Mouse (Mus musculus) cerebellum, adult 2 months (tissue): ENCODE results near the gene Il9r. TPM values are rescaled to one million over a fixed set of nuclear protein-coding genes. Genes with fewer than 3 reads are reported as not detected.

Experiments
- DNase-seq, 2 experiments: peaks; one replicate each; pipeline ENCODE4 v3.0.0; 2021
- H3K27ac ChIP-seq: fragments of 200-500 bp; 2 replicates; pipeline ENCODE4 v1.5.1; 2012; ENCODE audit warnings: low read length, control low read depth, inconsistent platforms; ENCODE audit not compliant: insufficient read depth
- H3K27me3 ChIP-seq: fragments of 200-500 bp; 2 replicates; pipeline ENCODE4 v1.6.1; 2012; ENCODE audit warnings: inconsistent platforms, mild to moderate bottlenecking, low read length, moderate library complexity; ENCODE audit not compliant: control insufficient read depth, insufficient read depth
- H3K4me1 ChIP-seq: fragments of 200-500 bp; 2 replicates; pipeline ENCODE4 v1.6.1; 2011; ENCODE audit warnings: low read length; ENCODE audit not compliant: control insufficient read depth, insufficient read depth
- H3K4me3 ChIP-seq: fragments of 200-500 bp; replicated peaks from 2 replicates; pipeline ENCODE3; 2011; ENCODE audit warnings: mild to moderate bottlenecking, low read depth, low read length, control low read depth; ENCODE audit not compliant: insufficient read depth
- CTCF ChIP-seq: fragments of 200-500 bp; IDR thresholded peaks from 2 replicates; pipeline ENCODE4 v1.5.1; 2011; ENCODE audit warnings: low read depth, mild to moderate bottlenecking, control low read depth, low read length, moderate library complexity, borderline replicate concordance; ENCODE audit not compliant: insufficient read depth
- POLR2A ChIP-seq: fragments of 200-500 bp; IDR thresholded peaks from 2 replicates; pipeline ENCODE4 v1.6.1; 2011; ENCODE audit warnings: low read length, control low read depth, borderline replicate concordance; ENCODE audit not compliant: insufficient read depth
- WGBS: fragments of 180-500 bp; shearing (Covaris S2); methylation state at CpG from one replicate; pipeline ENCODE4 v1.1.7; 2018; 5-methylcytosine and 5-hydroxymethylcytosine counted together
- polyA plus RNA-seq: library from polyadenylated mRNA; depleted of rRNA; stranded (reverse); fragments of >200 nt; gene quantifications from 2 replicates; pipeline ENCODE4 v1.2.3, GENCODE M21; 2012

The Il9r gene
- polyA plus RNA-seq, 1 experiment, result not detected

- no peak overlapping the region for H3K27ac ChIP-seq
- H3K4me1 ChIP-seq, result no peaks in the 10 kb centered on the region
- no peak for DNase-seq
- 88% methylated on average over 7 of the region's 7 CpGs for WGBS
- no peak for TF ChIP-seq POLR2A
- H3K4me3 ChIP-seq, result no peak overlapping the region
- no peaks in the 10 kb centered on the region for H3K27me3 ChIP-seq
Observed at GRCm38 (mm10) chr11:32156854-32157630, 43.0 kb downstream of the Il9r start.

GRCm38 (mm10) chr11:32153216-32153615, 46.9 kb downstream of the Il9r start:
- no peaks in the 10 kb centered on the region for H3K4me1 ChIP-seq
- TF ChIP-seq POLR2A, result no peak
- H3K27me3 ChIP-seq, result no peaks in the 10 kb centered on the region
- 89% methylated on average over 7 of the region's 7 CpGs for WGBS
- no peak overlapping the region for H3K27ac ChIP-seq
- DNase-seq, result no peak
- no peak overlapping the region for H3K4me3 ChIP-seq

DNA sequence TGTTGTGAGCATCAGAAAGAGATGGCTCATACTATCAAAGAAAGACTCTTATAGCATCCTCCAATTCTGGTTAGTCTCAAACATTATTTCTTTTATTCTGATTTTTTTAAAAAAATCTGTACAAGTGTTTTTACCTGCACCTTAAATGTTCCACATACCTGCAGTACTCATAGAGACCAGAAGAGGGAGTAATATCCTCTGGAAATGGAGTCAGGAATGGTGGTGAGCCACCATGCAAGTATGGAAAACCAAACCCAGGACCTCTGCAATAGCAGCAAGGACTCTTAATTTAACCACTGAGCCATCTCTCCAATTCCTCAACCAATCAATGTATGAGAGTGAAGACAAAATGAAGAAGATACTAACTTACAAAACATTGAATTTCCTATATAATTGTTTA, 47.3 kb downstream of the Il9r start:
- TF ChIP-seq CTCF (no peak), POLR2A (no peak)
- Histone ChIP-seq H3K27ac (no peak overlapping the region), H3K4me3 (no peak overlapping the region), H3K4me1 (no peaks in the 10 kb centered on the region), H3K27me3 (no peaks in the 10 kb centered on the region)
- DNase-seq, result no peak

DNA sequence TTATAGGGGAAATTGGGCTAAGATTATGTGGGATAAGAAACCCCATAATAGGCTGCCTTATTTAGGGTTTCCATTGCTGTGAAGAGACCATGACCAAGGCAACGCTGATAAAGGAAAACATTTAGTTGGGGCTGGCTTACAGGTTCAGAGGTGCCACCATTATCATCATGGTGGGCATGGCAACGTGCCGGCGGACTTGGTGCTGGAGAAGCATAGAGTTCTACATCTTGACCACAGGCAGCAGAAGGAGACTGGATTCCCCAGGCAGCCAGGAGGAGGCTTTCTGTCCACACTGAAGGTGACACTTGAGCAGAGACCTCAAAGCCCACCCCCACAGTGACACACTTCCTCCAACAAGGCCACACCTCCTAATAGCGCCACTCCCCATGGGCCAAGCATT, 48.8 kb downstream of the Il9r start:
- TF ChIP-seq POLR2A (no peak), CTCF (no peak)
- Histone ChIP-seq H3K27ac (no peak overlapping the region), H3K4me3 (no peak overlapping the region), H3K27me3 (no peaks in the 10 kb centered on the region), H3K4me1 (no peaks in the 10 kb centered on the region)
- 95% methylated on average over 5 of the region's 5 CpGs for WGBS
- no peak for DNase-seq

GRCm38 (mm10) chr11:32149605-32150004, 50.5 kb downstream of the Il9r start:
- Histone ChIP-seq H3K4me3 (no peak overlapping the region), H3K4me1 (no peaks in the 10 kb centered on the region), H3K27me3 (no peaks in the 10 kb centered on the region), H3K27ac (no peak overlapping the region)
- no peak for DNase-seq
- TF ChIP-seq CTCF, result no peak
- TF ChIP-seq POLR2A, result no peak
- 79% methylated on average over 11 of the region's 11 CpGs for WGBS

DNA sequence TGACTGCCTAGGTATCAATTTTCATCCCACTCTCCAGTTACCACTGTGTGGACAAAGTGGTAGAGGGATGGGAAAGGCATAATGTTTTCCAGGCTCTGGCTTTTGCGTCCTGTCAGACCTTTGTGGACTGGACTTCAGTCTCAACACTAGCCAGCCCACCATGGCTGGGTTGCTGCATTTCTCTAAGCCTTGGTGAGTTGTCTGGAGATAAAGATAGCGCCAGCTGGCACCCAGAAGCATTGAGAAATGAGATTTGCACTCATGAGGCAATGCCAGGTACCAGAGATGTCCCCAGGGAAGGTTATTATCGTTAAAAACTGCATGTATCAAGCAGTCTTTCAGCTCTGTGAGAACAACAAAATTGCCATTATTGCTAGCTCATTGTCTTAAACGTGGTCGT, 57.3 kb downstream of the Il9r start:
- Histone ChIP-seq H3K4me1 (peaks cover 7% of the 10 kb centered on the region; the same call in 1 of the 2 replicates), H3K27me3 (no peaks in the 10 kb centered on the region), H3K27ac (no peak overlapping the region), H3K4me3 (no peak overlapping the region)
- 61% methylated on average over 5 of the region's 5 CpGs for WGBS
- TF ChIP-seq CTCF (no peak), POLR2A (no peak)
- DNase-seq, result no peak

DNA sequence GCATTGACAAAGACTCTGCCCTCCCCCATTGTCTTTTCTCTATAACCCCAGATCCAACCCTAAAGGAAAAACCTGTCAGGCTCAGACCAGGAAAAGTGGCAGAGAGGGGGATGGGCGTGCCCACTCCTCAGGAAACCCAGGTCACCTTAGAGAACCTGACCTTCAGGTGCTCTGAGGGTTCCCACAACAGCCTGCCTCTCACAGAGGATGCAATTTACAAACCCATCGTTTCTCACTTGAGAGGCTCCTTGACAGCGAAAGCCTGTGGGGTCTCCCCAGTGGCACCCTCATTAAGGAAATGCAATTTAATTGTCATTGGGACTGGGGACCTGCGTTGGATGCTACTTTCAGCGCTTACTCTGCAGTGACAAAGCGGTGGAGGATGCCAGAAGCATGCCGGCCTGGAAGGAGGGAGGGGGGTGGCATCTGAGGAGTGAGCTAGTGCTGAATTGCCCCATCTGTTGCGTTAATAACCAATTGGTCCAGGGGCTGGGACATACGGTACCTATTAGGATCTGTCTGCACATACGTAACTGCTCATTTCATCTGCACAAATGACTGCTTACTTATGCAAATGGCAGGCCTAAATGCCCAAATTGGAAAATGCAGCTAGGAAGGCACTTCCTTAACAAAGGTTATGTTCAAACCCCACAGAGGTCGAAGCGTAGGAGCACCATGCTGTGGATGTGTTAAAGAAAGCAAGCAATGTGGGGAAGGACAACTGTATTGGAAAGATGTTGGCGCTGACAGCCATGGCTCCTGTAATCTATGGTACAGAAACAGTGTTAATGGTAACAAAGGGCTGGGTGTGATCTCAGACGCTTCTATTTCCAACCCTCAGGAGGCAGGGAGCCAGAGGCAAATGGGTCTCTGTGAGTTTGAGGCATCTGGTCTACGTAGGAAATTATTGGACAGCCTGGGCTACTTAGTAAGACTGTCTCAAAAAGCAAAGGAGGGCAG, 58.2 kb downstream of the Il9r start:
- Histone ChIP-seq H3K27ac (no peak overlapping the region), H3K4me1 (peaks cover 7% of the 10 kb centered on the region; the same call in 1 of the 2 replicates), H3K27me3 (no peaks in the 10 kb centered on the region), H3K4me3 (no peak overlapping the region)
- peak in 1 of 2 experiments; percentile 22 for DNase-seq
- TF ChIP-seq POLR2A (no peak), CTCF (no peak)
- 49% methylated on average over 15 of the region's 15 CpGs for WGBS
